ENCODE assay signal across 18 mouse cellular contexts in genomic region chr11:103066191-103067050, GRCm38 (mm10). TPM values are rescaled to one million over a fixed set of nuclear protein-coding genes. Genes with fewer than 3 reads are reported as not detected.
A peak's percentile ranks its signal among the peaks of the same experiment; 100 is the strongest.
DNase-seq lines count a peak whose midpoint lies in the region; ATAC-seq and TF ChIP-seq lines count a peak whose summit lies in the region.
"Had no signal": no experiment of that assay in that cellular context is flagged by ENCODE, and none has a peak within 500 bp of the region (broad histone marks: within the 10 kb centered on the region; RNA-seq: fewer than 3 reads in every experiment).

No protein-coding gene starts in this region.

- H3K27me3 ChIP-seq in heart, embryonic 10.5 days (ENCODE audit: insufficient read depth, poor library complexity, severe bottlenecking): no peaks in the 10 kb centered on the region
- no peaks in the 10 kb centered on the region for H3K27me3 ChIP-seq in lung, postnatal 0 days (replicated peaks; ENCODE audit: insufficient read depth, low read length)
- H3K27me3 ChIP-seq in embryonic facial prominence, embryonic 15.5 days: no peaks in the 10 kb centered on the region
- H3K27me3 ChIP-seq: neural tube, embryonic 12.5 days had no signal

- no peak for ATAC-seq in lung, postnatal 0 days
- no peak for ATAC-seq in embryonic facial prominence, embryonic 15.5 days (ENCODE audit: insufficient number of reproducible peaks, low FRiP score, low TSS enrichment, low read depth)
- ATAC-seq: CD4-positive, CD25-positive, alpha-beta regulatory T cell, adult 4 months; forebrain, embryonic 14.5 days had no signal

- peak; percentile 94 for DNase-seq in heart, adult 11 months
- no peak for DNase-seq in heart, embryonic 10.5 days (ENCODE audit: low spot score)
- DNase-seq in kidney, adult 8-10 months: peak; percentile 30 to 33
- no peak for DNase-seq in kidney, postnatal 4 days
- DNase-seq in lung, postnatal 0 days (ENCODE audit: low spot score): no peak
- no peak for DNase-seq in lung, adult 2 months
- no peak for DNase-seq in frontal cortex, postnatal 14 days (ENCODE audit: low spot score in 2 of 2)
- DNase-seq: cerebellum, postnatal 10 days; thymus, postnatal 14 days had no signal

- TF ChIP-seq CTCF in lung, postnatal 0 days (IDR thresholded peaks at IDR 0.05): no peak
- no peak for TF ChIP-seq CTCF in lung, adult 2 months (IDR thresholded peaks at IDR 0.05; ENCODE audit: insufficient read depth, low read length)

- TF ChIP-seq EP300 in lung, postnatal 0 days (IDR thresholded peaks at IDR 0.05): no peak

- H3K4me1 ChIP-seq in heart, embryonic 10.5 days: peaks cover 15% of the 10 kb centered on the region
- no peaks in the 10 kb centered on the region for H3K4me1 ChIP-seq in lung, postnatal 0 days (ENCODE audit: insufficient read depth, low read depth, low read length)
- peaks cover 3% of the 10 kb centered on the region for H3K4me1 ChIP-seq in lung, adult 2 months (ENCODE audit: control insufficient read depth, insufficient read depth, low read length)
- peaks cover 20% of the 10 kb centered on the region for H3K4me1 ChIP-seq in embryonic facial prominence, embryonic 15.5 days
- H3K4me1 ChIP-seq: midbrain, embryonic 10.5 days; neural tube, embryonic 12.5 days had no signal

- peaks cover 94% of the 10 kb centered on the region for H3K36me3 ChIP-seq in heart, embryonic 10.5 days
- peaks cover 22% of the 10 kb centered on the region for H3K36me3 ChIP-seq in lung, postnatal 0 days (ENCODE audit: insufficient read depth, low read length)
- peaks cover 85% of the 10 kb centered on the region for H3K36me3 ChIP-seq in embryonic facial prominence, embryonic 15.5 days

- H3K4me3 ChIP-seq in heart, embryonic 10.5 days: no peak overlapping the region
- no peak overlapping the region for H3K4me3 ChIP-seq in lung, postnatal 0 days (ENCODE audit: low read depth, low read length)
- no peak overlapping the region for H3K4me3 ChIP-seq in lung, adult 2 months (replicated peaks; ENCODE audit: extremely low read depth, low read depth, low read length)
- no peak overlapping the region for H3K4me3 ChIP-seq in embryonic facial prominence, embryonic 15.5 days (replicated peaks)
- H3K4me3 ChIP-seq: erythroblast, embryonic 14.5 days; midbrain, embryonic 10.5 days; neural tube, embryonic 12.5 days had no signal

- 90% methylated on average over 14 of the region's 14 CpGs for WGBS in heart, embryonic 10.5 days
- 90% methylated on average over 14 of the region's 14 CpGs for WGBS in lung, postnatal 0 days
- WGBS in lung, adult 2 months: 84% methylated on average over 14 of the region's 14 CpGs
- 86% methylated on average over 14 of the region's 14 CpGs for WGBS in embryonic facial prominence, embryonic 15.5 days

- no peak overlapping the region for H3K27ac ChIP-seq in heart, embryonic 10.5 days
- H3K27ac ChIP-seq in lung, postnatal 0 days (ENCODE audit: low read length): 0 out of 2 replicates have a peak overlapping the region, but pooled peaks have one; percentile 11
- peak overlapping the region; percentile 76; the same call in 1 of the 2 replicates for H3K27ac ChIP-seq in embryonic facial prominence, embryonic 15.5 days (replicated peaks)
- H3K27ac ChIP-seq: midbrain, embryonic 10.5 days; neural tube, embryonic 12.5 days; stomach, postnatal 0 days had no signal

- no peaks in the 10 kb centered on the region for H3K9me3 ChIP-seq in heart, embryonic 10.5 days
- H3K9me3 ChIP-seq in lung, postnatal 0 days (ENCODE audit: low read length): no peaks in the 10 kb centered on the region
- no peaks in the 10 kb centered on the region for H3K9me3 ChIP-seq in embryonic facial prominence, embryonic 15.5 days (replicated peaks)
- H3K9me3 ChIP-seq: G1E; midbrain, embryonic 10.5 days; neural tube, embryonic 12.5 days had no signal

- H3K9ac ChIP-seq in lung, postnatal 0 days (replicated peaks; ENCODE audit: low read depth): no peak overlapping the region
- no peak overlapping the region for H3K9ac ChIP-seq in embryonic facial prominence, embryonic 15.5 days
- H3K9ac ChIP-seq: neural tube, embryonic 12.5 days had no signal

- H3K4me2 ChIP-seq in lung, postnatal 0 days (replicated peaks; ENCODE audit: low read depth, low read length): no peak overlapping the region
- H3K4me2 ChIP-seq in embryonic facial prominence, embryonic 15.5 days (replicated peaks): no peak overlapping the region
- H3K4me2 ChIP-seq: liver, embryonic 11.5 days; neural tube, embryonic 12.5 days had no signal

- TF ChIP-seq POLR2A in lung, adult 2 months (IDR thresholded peaks at IDR 0.05; ENCODE audit: borderline replicate concordance, extremely low read depth, low read depth, low read length): no peak

RNA-seq across cellular contexts. Expression of gene Plcd3, which starts 35.0 kb away (rescaled TPM):
- 3.6 and 4.8 TPM in 2 replicates for polyA plus RNA-seq in heart, embryonic 10.5 days (2016; fragmentation: Nextera tagmentation; extraction: Ambion mirVana)
- 3.7 and 3.8 TPM in 2 replicates for polyA plus RNA-seq in lung, postnatal 0 days (2015; fragmentation: Nextera tagmentation; extraction: Ambion mirVana)
- 11.0 and 17.2 TPM in 2 replicates for polyA plus RNA-seq in lung, adult 2 months (2012; rRNA removed)
- 7.6 and 9.0 TPM in 2 replicates for polyA plus RNA-seq in embryonic facial prominence, embryonic 15.5 days (2015; fragmentation: Nextera tagmentation; extraction: Ambion mirVana)
- polyA plus RNA-seq: G1E had no signal

RNA-seq across cellular contexts. Expression of gene Acbd4, which starts 35.1 kb away (rescaled TPM):
- polyA plus RNA-seq in heart, embryonic 10.5 days (2016; fragmentation: Nextera tagmentation; extraction: Ambion mirVana): 9.8 and 10.2 TPM in 2 replicates
- 28.8 and 34.5 TPM in 2 replicates for polyA plus RNA-seq in lung, postnatal 0 days (2015; fragmentation: Nextera tagmentation; extraction: Ambion mirVana)
- polyA plus RNA-seq in lung, adult 2 months (2012; rRNA removed): 41.1 and 46.5 TPM in 2 replicates
- 23.4 and 27.9 TPM in 2 replicates for polyA plus RNA-seq in embryonic facial prominence, embryonic 15.5 days (2015; fragmentation: Nextera tagmentation; extraction: Ambion mirVana)

RNA-seq across cellular contexts. Expression of gene Dcakd, which starts 38.3 kb away (rescaled TPM):
- polyA plus RNA-seq in heart, embryonic 10.5 days (2016; fragmentation: Nextera tagmentation; extraction: Ambion mirVana): 113 and 137 TPM in 2 replicates
- 43.5 and 51.1 TPM in 2 replicates for polyA plus RNA-seq in lung, postnatal 0 days (2015; fragmentation: Nextera tagmentation; extraction: Ambion mirVana)
- 54.4 and 58.2 TPM in 2 replicates for polyA plus RNA-seq in lung, adult 2 months (2012; rRNA removed)
- 144 and 158 TPM in 2 replicates for polyA plus RNA-seq in embryonic facial prominence, embryonic 15.5 days (2015; fragmentation: Nextera tagmentation; extraction: Ambion mirVana)

RNA-seq across cellular contexts. Expression of gene Nmt1, which starts 38.4 kb away (rescaled TPM):
- polyA plus RNA-seq in heart, embryonic 10.5 days (2016; fragmentation: Nextera tagmentation; extraction: Ambion mirVana): 58.4 and 59.0 TPM in 2 replicates
- polyA plus RNA-seq in lung, postnatal 0 days (2015; fragmentation: Nextera tagmentation; extraction: Ambion mirVana): 50.5 and 52.1 TPM in 2 replicates
- 24.0 and 32.2 TPM in 2 replicates for polyA plus RNA-seq in lung, adult 2 months (2012; rRNA removed)
- 49.5 and 52.9 TPM in 2 replicates for polyA plus RNA-seq in embryonic facial prominence, embryonic 15.5 days (2015; fragmentation: Nextera tagmentation; extraction: Ambion mirVana)

RNA-seq across cellular contexts. Expression of gene Hexim1, which starts 49.6 kb away (rescaled TPM):
- 1.8 and 2.8 TPM in 2 replicates for polyA plus RNA-seq in heart, embryonic 10.5 days (2016; fragmentation: Nextera tagmentation; extraction: Ambion mirVana)
- 6.5 TPM in 2 replicates for polyA plus RNA-seq in lung, postnatal 0 days (2015; fragmentation: Nextera tagmentation; extraction: Ambion mirVana)
- polyA plus RNA-seq in lung, adult 2 months (2012; rRNA removed): 15.2 and 16.0 TPM in 2 replicates
- 5.9 and 6.1 TPM in 2 replicates for polyA plus RNA-seq in embryonic facial prominence, embryonic 15.5 days (2015; fragmentation: Nextera tagmentation; extraction: Ambion mirVana)

Comparison
In these comparisons a context has a peak if more than half of its experiments do, and no peak if none do; other contexts are left out.
1. DNase-seq: peak in heart, adult 11 months (single experiment) and kidney, adult 8-10 months (2 of 2); none in heart, embryonic 10.5 days (single experiment), kidney, postnatal 4 days (0 of 2), lung, postnatal 0 days (single experiment), lung, adult 2 months (single experiment) and frontal cortex, postnatal 14 days (0 of 2).